Mouse (Mus musculus): ENCODE measurements around the gene Piezo1.

- TF ChIP-seq CTCF (IDR thresholded peaks at IDR 0.05; ENCODE audit: insufficient read depth, low read length) (no peak), POLR2A (IDR thresholded peaks at IDR 0.05; ENCODE audit: borderline replicate concordance, extremely low read depth, low read depth, low read length) (no peak)
Observed at GRCm38 (mm10) chr8:122569329-122569728, 18.2 kb upstream of the Piezo1 start.

Data from lung, adult 2 months (tissue).